Mouse (Mus musculus) MEL (cell line): ENCODE data around the gene Nomo1. TPM values are rescaled to one million over a fixed set of nuclear protein-coding genes. Genes with fewer than 3 reads are reported as not detected.

ENCODE experiments used
- DNase-seq: peaks from one replicate; pipeline ENCODE4 v3.0.0; 2011; ENCODE audit warnings: low read depth, low spot score
- H3K27ac ChIP-seq: 2 replicates; pipeline ENCODE4 v1.5.1; 2012; ENCODE audit warnings: low read depth, mild to moderate bottlenecking, control low read depth, low read length, moderate library complexity; ENCODE audit not compliant: control insufficient read depth
- H3K27me3 ChIP-seq, 2 experiments: fragments of 150-350 bp in 1 of 2; sonication (generic) in 1 of 2; 2 replicates each; pipeline ENCODE4 v1.6.1; 2012; ENCODE audit warnings: low read length in 2 of 2, mild to moderate bottlenecking in 2 of 2, improper control_type of control experiment in 1 of 2, moderate library complexity in 1 of 2; ENCODE audit not compliant: insufficient read depth in 2 of 2, control insufficient read depth in 1 of 2
- H3K36me3 ChIP-seq, 2 experiments: 2 replicates each; pipeline ENCODE4 v1.6.1; 2012 to 2014; ENCODE audit warnings: low read length in 2 of 2, improper control_type of control experiment in 1 of 2, inconsistent platforms in 1 of 2, mild to moderate bottlenecking in 1 of 2; ENCODE audit not compliant: insufficient read depth in 2 of 2, control insufficient read depth in 1 of 2
- H3K4me1 ChIP-seq, 2 experiments: fragments of 150-350 bp in 1 of 2; sonication (generic) in 1 of 2; 2 replicates each; pipeline ENCODE4 v1.6.1; 2012; ENCODE audit warnings: low read length in 2 of 2, improper control_type of control experiment in 1 of 2, mild to moderate bottlenecking in 1 of 2; ENCODE audit not compliant: insufficient read depth in 2 of 2, control insufficient read depth in 1 of 2
- H3K4me3 ChIP-seq, 2 experiments: fragments of 150-350 bp in 1 of 2; sonication (generic) in 1 of 2; 2 replicates each; pipeline ENCODE4 v1.5.1; 2012; ENCODE audit warnings: low read depth in 2 of 2, low read length in 2 of 2, mild to moderate bottlenecking in 2 of 2, moderate library complexity in 2 of 2, control low read depth in 1 of 2, improper control_type of control experiment in 1 of 2; ENCODE audit not compliant: control insufficient read depth in 1 of 2, insufficient read depth in 1 of 2
- H3K79me2 ChIP-seq: 2 replicates; pipeline ENCODE4 v1.6.1; 2012; ENCODE audit warnings: mild to moderate bottlenecking, low read length, moderate library complexity; ENCODE audit not compliant: control insufficient read depth, poor library complexity, insufficient read depth
- H3K9ac ChIP-seq: 2 replicates; pipeline ENCODE4 v1.6.1; 2012; ENCODE audit warnings: low read depth, mild to moderate bottlenecking, control low read depth, low read length, moderate library complexity; ENCODE audit not compliant: control insufficient read depth, poor library complexity, severe bottlenecking
- H3K9me3 ChIP-seq: fragments of 150-350 bp; sonication (generic); replicated peaks from 2 replicates; pipeline ENCODE4 v1.6.1; 2012; ENCODE audit warnings: mild to moderate bottlenecking, low read length, improper control_type of control experiment, moderate library complexity; ENCODE audit not compliant: insufficient read depth
- BHLHE40 ChIP-seq: IDR thresholded peaks from 2 replicates; pipeline ENCODE4 v1.6.1; 2012; ENCODE audit warnings: low read depth, mild to moderate bottlenecking, inconsistent platforms, low read length, improper control_type of control experiment, borderline replicate concordance
- CHD2 ChIP-seq: IDR thresholded peaks from 2 replicates; pipeline ENCODE4 v1.6.1; 2011; ENCODE audit warnings: low read length, improper control_type of control experiment
- CTCF ChIP-seq, 3 experiments: IDR thresholded peaks in 2 of 3; conservative IDR thresholded peaks in 1 of 3; 2 replicates each; pipeline ENCODE4 v1.5.1; 2011 to 2012; ENCODE audit warnings: low read length in 3 of 3, low read depth in 2 of 3, mild to moderate bottlenecking in 2 of 3, improper control_type of control experiment in 1 of 3, inconsistent platforms in 1 of 3, mixed read lengths in 1 of 3, moderate library complexity in 1 of 3; ENCODE audit not compliant: control insufficient read depth in 1 of 3, insufficient read depth in 1 of 3, poor library complexity in 1 of 3, severe bottlenecking in 1 of 3
- EP300 ChIP-seq, 2 experiments: IDR thresholded peaks; 2 replicates each; pipeline ENCODE4 v1.6.1; 2011; ENCODE audit warnings: improper control_type of control experiment in 2 of 2, low read length in 2 of 2, low read depth in 1 of 2, mild to moderate bottlenecking in 1 of 2
- ETS1 ChIP-seq: IDR thresholded peaks from 2 replicates; pipeline ENCODE4 v1.6.1; 2012; ENCODE audit warnings: low read depth, mild to moderate bottlenecking, inconsistent platforms, low read length, improper control_type of control experiment, moderate library complexity
- HCFC1 ChIP-seq: IDR thresholded peaks from 2 replicates; pipeline ENCODE4 v1.6.1; 2012; ENCODE audit warnings: low read depth, mild to moderate bottlenecking, inconsistent platforms, low read length, improper control_type of control experiment, moderate library complexity
- JUND ChIP-seq: IDR thresholded peaks from 2 replicates; pipeline ENCODE4 v1.6.1; 2011; ENCODE audit warnings: low read depth, mild to moderate bottlenecking, improper control_type of control experiment, low read length
- KAT2A ChIP-seq: conservative IDR thresholded peaks from 2 replicates; pipeline ENCODE4 v1.6.1; 2012; ENCODE audit warnings: low read depth, low read length, improper control_type of control experiment, inconsistent platforms
- MAX ChIP-seq: IDR thresholded peaks from 2 replicates; pipeline ENCODE4 v1.6.1; 2011; ENCODE audit warnings: low read length, improper control_type of control experiment
- MEF2A ChIP-seq: IDR thresholded peaks from 2 replicates; pipeline ENCODE4 v1.6.1; 2014; ENCODE audit warnings: low read depth, mild to moderate bottlenecking, inconsistent platforms, low read length, improper control_type of control experiment; ENCODE audit not compliant: poor library complexity, insufficient replicate concordance, severe bottlenecking; ENCODE audit errors: extremely low read depth
- MXI1 ChIP-seq: IDR thresholded peaks from 2 replicates; pipeline ENCODE4 v1.6.1; 2011; ENCODE audit warnings: mild to moderate bottlenecking, low read depth, low read length, improper control_type of control experiment
- MYB ChIP-seq: IDR thresholded peaks from 2 replicates; pipeline ENCODE4 v1.6.1; 2011; ENCODE audit warnings: mild to moderate bottlenecking, low read depth, low read length, improper control_type of control experiment
- MYC ChIP-seq: IDR thresholded peaks from 2 replicates; pipeline ENCODE4 v1.6.1; 2011; ENCODE audit warnings: low read depth, mild to moderate bottlenecking, low read length, improper control_type of control experiment, moderate library complexity
- POLR2AphosphoS2 ChIP-seq: IDR thresholded peaks from 2 replicates; pipeline ENCODE4 v1.6.1; 2011; ENCODE audit warnings: low read length, improper control_type of control experiment
- POLR2AphosphoS5 ChIP-seq: IDR thresholded peaks from 2 replicates; pipeline ENCODE4 v1.6.1; 2012; ENCODE audit warnings: low read depth, borderline replicate concordance, mild to moderate bottlenecking, inconsistent platforms, low read length, moderate library complexity, mixed read lengths
- RAD21 ChIP-seq: IDR thresholded peaks from 2 replicates; pipeline ENCODE4 v1.6.1; 2011; ENCODE audit warnings: mild to moderate bottlenecking, low read depth, low read length, improper control_type of control experiment
- RCOR1 ChIP-seq: IDR thresholded peaks from 2 replicates; pipeline ENCODE4 v1.6.1; 2012; ENCODE audit warnings: low read depth, mild to moderate bottlenecking, inconsistent platforms, low read length, improper control_type of control experiment
- SIN3A ChIP-seq: IDR thresholded peaks from 2 replicates; pipeline ENCODE4 v1.6.1; 2012; ENCODE audit warnings: low read length, improper control_type of control experiment, inconsistent platforms
- TAL1 ChIP-seq: IDR thresholded peaks from 2 replicates; pipeline ENCODE4 v1.6.1; 2012; ENCODE audit warnings: mild to moderate bottlenecking, inconsistent platforms, low read length, moderate library complexity, mixed read lengths
- ZC3H11A ChIP-seq: IDR thresholded peaks from 2 replicates; pipeline ENCODE4 v1.6.1; 2012; ENCODE audit warnings: low read depth, mild to moderate bottlenecking, inconsistent platforms, low read length, improper control_type of control experiment
- ZKSCAN1 ChIP-seq: IDR thresholded peaks from 2 replicates; pipeline ENCODE4 v1.6.1; 2012; ENCODE audit warnings: low read depth, mild to moderate bottlenecking, inconsistent platforms, low read length, improper control_type of control experiment, moderate library complexity
- ZNF384 ChIP-seq: IDR thresholded peaks from 2 replicates; pipeline ENCODE4 v1.6.1; 2012; ENCODE audit warnings: low read depth, mild to moderate bottlenecking, inconsistent platforms, low read length, improper control_type of control experiment
- polyA plus RNA-seq, 2 experiments: library from polyadenylated mRNA; stranded (reverse) in 1 of 2; unstranded in 1 of 2; fragments of >175 nt in 1 of 2; fragments of >200 nt in 1 of 2; gene quantifications; 2 replicates each; pipeline versions ENCODE4 v1.2.1 to v1.2.4; 2012; ENCODE audit warnings: low replicate concordance in 2 of 2, low read depth in 1 of 2; ENCODE audit not compliant: insufficient read length in 2 of 2, insufficient read depth in 1 of 2, missing spikeins in 1 of 2
- total RNA-seq: library from RNA; depleted of rRNA; stranded (reverse); fragments of 300-350 nt; gene quantifications from 2 replicates; pipeline ENCODE4 v1.2.3, GENCODE M21; 2012

Nomo1 gene
- total and polyA plus RNA-seq, 3 experiments = 195 to 1,239 (median 197) TPM

- TF ChIP-seq HCFC1 (no peak), POLR2AphosphoS5 (no peak), CHD2 (no peak), MYB (no peak), KAT2A (no peak), ZNF384 (no peak), BHLHE40 (no peak), MAX (no peak), RCOR1 (no peak), ZKSCAN1 (no peak), EP300 (IDR thresholded peaks at IDR 0.05; ENCODE audit: low read depth in 1 of 2, low read length in 2 of 2) (no peak), CTCF (IDR thresholded peaks at IDR 0.05 in 2 of 3, conservative IDR thresholded peaks at IDR 0.05 in 1 of 3; ENCODE audit: control insufficient read depth in 1 of 3, insufficient read depth in 1 of 3, low read depth in 2 of 3, low read length in 3 of 3, poor library complexity in 1 of 3, severe bottlenecking in 1 of 3) (no peak)
- no peak for DNase-seq
- H3K9ac ChIP-seq = no peak overlapping the region
- peaks cover 0 to 15% of the 10 kb centered on the region in 2 experiments; a peak in 3 of 4 replicates for H3K36me3 ChIP-seq
- H3K4me1 ChIP-seq = peaks cover 5 to 16% of the 10 kb centered on the region in 2 experiments
- no peak overlapping the region for H3K4me3 ChIP-seq
- H3K27me3 ChIP-seq = no peaks in the 10 kb centered on the region
- no peaks in the 10 kb centered on the region for H3K9me3 ChIP-seq
- H3K79me2 ChIP-seq = peaks cover 24% of the 10 kb centered on the region
- no peak overlapping the region for H3K27ac ChIP-seq
Observed at GRCm38 (mm10) chr7:46037433-46037832, 3.9 kb downstream of the Nomo1 start.

- no peaks in the 10 kb centered on the region for H3K9me3 ChIP-seq
- no peak overlapping the region for H3K4me3 ChIP-seq
- H3K9ac ChIP-seq = no peak overlapping the region
- H3K36me3 ChIP-seq = peaks cover 1 to 9% of the 10 kb centered on the region in 2 experiments
- H3K79me2 ChIP-seq = peaks cover 11% of the 10 kb centered on the region
- TF ChIP-seq RAD21 (no peak), JUND (no peak), BHLHE40 (no peak), CTCF (IDR thresholded peaks at IDR 0.05 in 2 of 3, conservative IDR thresholded peaks at IDR 0.05 in 1 of 3; ENCODE audit: control insufficient read depth in 1 of 3, insufficient read depth in 1 of 3, low read depth in 2 of 3, low read length in 3 of 3, poor library complexity in 1 of 3, severe bottlenecking in 1 of 3) (no peak), ZC3H11A (no peak), MYC (no peak), CHD2 (no peak), MEF2A (no peak), ZNF384 (no peak), POLR2AphosphoS5 (no peak), TAL1 (no peak), MXI1 (no peak), RCOR1 (no peak), ETS1 (no peak), ZKSCAN1 (no peak), POLR2AphosphoS2 (no peak), MAX (no peak), SIN3A (no peak)
- no peaks in the 10 kb centered on the region for H3K27me3 ChIP-seq
- peaks cover 5 to 8% of the 10 kb centered on the region in 2 experiments for H3K4me1 ChIP-seq
- DNase-seq = no peak
- H3K27ac ChIP-seq = no peak overlapping the region
Observed at GRCm38 (mm10) chr7:46039873-46040272, 6.4 kb downstream of the Nomo1 start.
